ENCODE assay signal across 8 mouse cellular contexts in the genomic region with DNA sequence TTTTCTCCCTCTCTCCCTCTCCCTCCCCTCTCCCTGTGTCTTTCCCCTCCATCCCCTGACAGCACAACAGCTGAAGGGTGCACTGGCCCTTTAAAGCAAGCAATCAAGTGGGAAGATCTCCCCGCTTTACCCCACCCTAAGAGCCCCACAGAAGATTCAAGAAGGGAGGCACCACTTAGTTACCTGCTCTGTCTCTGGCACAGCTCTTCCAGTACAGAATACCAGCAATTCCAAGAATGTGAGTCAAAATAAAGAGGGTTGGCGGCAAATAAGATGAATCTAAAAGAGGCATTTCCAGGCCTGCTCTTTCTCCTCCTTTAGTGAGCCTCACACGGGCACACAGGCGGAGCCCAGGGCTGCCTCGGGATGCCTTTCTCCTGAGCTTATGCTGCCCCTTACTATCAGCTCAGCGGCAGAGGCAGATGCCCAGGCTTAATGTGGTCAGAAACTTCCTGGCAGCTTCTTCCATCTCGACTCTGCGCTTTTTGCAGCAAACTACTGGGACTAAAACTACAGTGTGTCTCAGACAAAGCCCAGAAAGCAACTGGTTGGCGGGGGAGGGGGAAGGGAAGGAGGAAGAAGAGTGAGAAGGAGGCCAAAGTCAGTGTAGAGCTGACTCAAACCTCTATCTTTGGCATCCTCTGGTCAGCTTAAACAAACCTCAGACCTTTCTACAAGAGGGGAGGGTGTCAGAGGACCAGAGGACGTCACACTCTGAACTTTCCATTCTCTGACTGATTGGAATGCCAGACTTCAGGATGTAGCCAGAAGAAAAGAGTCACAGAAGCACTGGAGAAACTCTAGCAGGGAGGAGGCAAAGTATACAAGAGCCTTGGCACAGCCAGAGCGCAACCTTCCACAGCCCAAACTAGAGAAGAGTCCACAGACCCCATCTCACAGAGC.
DNase-seq lines count a peak whose midpoint lies in the region; ATAC-seq lines count a peak whose summit lies in the region.

No protein-coding gene starts in this region.

- WGBS in hindbrain, embryonic 14.5 days, result 10% methylated on average over 11 of the region's 11 CpGs
- 10% methylated on average over 11 of the region's 11 CpGs for WGBS in liver, embryonic 11.5 days

- no peaks in the 10 kb centered on the region for H3K9me3 ChIP-seq in hindbrain, embryonic 14.5 days (ENCODE audit: control insufficient read depth, low read length)
- H3K9me3 ChIP-seq in liver, embryonic 11.5 days (ENCODE audit: control insufficient read depth, low read length), result no peaks in the 10 kb centered on the region

- ATAC-seq in CD4-positive, CD25-positive, alpha-beta regulatory T cell, adult 4 months, result peak; percentile 41
- peak; percentile 57; the same call in 1 of the 2 replicates for ATAC-seq in hindbrain, embryonic 14.5 days (ENCODE audit: low FRiP score)
- ATAC-seq in liver, embryonic 11.5 days (replicated peaks; ENCODE audit: low FRiP score), result peak; percentile 82
- peak; percentile 53 for ATAC-seq in monocyte, adult 5-6 weeks (replicated peaks; ENCODE audit: insufficient number of reproducible peaks, low FRiP score, low TSS enrichment, poor library complexity, severe bottlenecking)

- DNase-seq in ZHBTc4 (ENCODE audit: low read depth, low spot score), result peak; percentile 66
- peak; percentile 20 for DNase-seq in forelimb bud, embryonic 11.5 days (ENCODE audit: low read depth, low spot score)
- DNase-seq in hindbrain, embryonic 14.5 days (ENCODE audit: low spot score), result no peak
- peak; percentile 57 for DNase-seq in liver, embryonic 11.5 days (ENCODE audit: low spot score)
- DNase-seq in thymus, postnatal 36 days, result peak; percentile 66 to 71
- no peak for DNase-seq in layer of hippocampus, adult 9-10 months (ENCODE audit: low spot score)

- peak overlapping the region; percentile 20 for H3K4me2 ChIP-seq in hindbrain, embryonic 14.5 days (replicated peaks)
- H3K4me2 ChIP-seq in liver, embryonic 11.5 days, result peak overlapping the region; percentile 72

- no peaks in the 10 kb centered on the region for H3K36me3 ChIP-seq in hindbrain, embryonic 14.5 days (replicated peaks; ENCODE audit: control insufficient read depth, insufficient read depth)
- no peaks in the 10 kb centered on the region for H3K36me3 ChIP-seq in liver, embryonic 11.5 days (ENCODE audit: control insufficient read depth, insufficient read depth, low read length)

- no peaks in the 10 kb centered on the region for H3K27me3 ChIP-seq in hindbrain, embryonic 14.5 days (ENCODE audit: control insufficient read depth, insufficient read depth, low read length)
- no peaks in the 10 kb centered on the region for H3K27me3 ChIP-seq in liver, embryonic 11.5 days (replicated peaks; ENCODE audit: control insufficient read depth, insufficient read depth, low read length)

- H3K4me3 ChIP-seq in hindbrain, embryonic 14.5 days (replicated peaks; ENCODE audit: low read length), result no peak overlapping the region
- H3K4me3 ChIP-seq in liver, embryonic 11.5 days (ENCODE audit: low read depth, low read length), result peak overlapping the region; percentile 40

- peaks cover 18% of the 10 kb centered on the region for H3K4me1 ChIP-seq in hindbrain, embryonic 14.5 days (replicated peaks; ENCODE audit: control insufficient read depth, insufficient read depth, low read length)
- H3K4me1 ChIP-seq in liver, embryonic 11.5 days (replicated peaks; ENCODE audit: control insufficient read depth, insufficient read depth, low read length), result peaks cover 32% of the 10 kb centered on the region

- H3K9ac ChIP-seq in hindbrain, embryonic 14.5 days, result no peak overlapping the region
- peak overlapping the region; percentile 43 for H3K9ac ChIP-seq in liver, embryonic 11.5 days (ENCODE audit: low read depth, low read length)

- H3K27ac ChIP-seq in hindbrain, embryonic 14.5 days, result peak overlapping the region; percentile 58
- H3K27ac ChIP-seq in liver, embryonic 11.5 days (ENCODE audit: low read depth, low read length), result peak overlapping the region; percentile 93

Comparison
In these comparisons a context has a peak if more than half of its experiments do, and no peak if none do; other contexts are left out.
1. DNase-seq: peak in ZHBTc4 (single experiment), forelimb bud, embryonic 11.5 days (single experiment), liver, embryonic 11.5 days (single experiment) and thymus, postnatal 36 days (2 of 2); none in hindbrain, embryonic 14.5 days (single experiment) and layer of hippocampus, adult 9-10 months (single experiment).
2. Peak in every context shown above with its lines, with median percentiles within 50 percentile points of each other: ATAC-seq.